Mouse (Mus musculus) leukemia stem cell, adult 10-12 weeks (primary cell): ENCODE measurements around the gene Smco3. TPM values are rescaled to one million over a fixed set of nuclear protein-coding genes. Genes with fewer than 3 reads are reported as not detected.

ENCODE experiments used
- polyA plus RNA-seq: library from polyadenylated mRNA; stranded (reverse); fragments of >175 nt; gene quantifications from 2 replicates; pipeline ENCODE4 v1.2.3, GENCODE M21; 2012; ENCODE audit warnings: low replicate concordance

Gene Smco3
- polyA plus RNA-seq, result not detected in 2 replicates

GRCm38 (mm10) chr6:136835352-136835751 lies at the start of gene Smco3:
Gene Smco3, minus strand, starts transcription at chr6:136835452.

GRCm38 (mm10) chr6:136875670-136876069 lies 40.4 kb upstream of the Smco3 start, which contains the start of gene Mgp:
Gene Mgp, minus strand, starts transcription at chr6:136875823.

GRCm38 (mm10) chr6:136857186-136857872 lies 22.1 kb upstream of the Smco3 start, which contains the start of gene Art4:
Gene Art4, minus strand, starts transcription at chr6:136857733.

GRCm38 (mm10) chr6:136827881-136828561 lies 7.2 kb downstream of the Smco3 start, which contains the start of gene Wbp11:
Gene Wbp11, minus strand, starts transcription at chr6:136828233.

GRCm38 (mm10) chr6:136827516-136827880 lies 7.8 kb downstream of the Smco3 start, which contains the start of gene BC049715:
Gene BC049715, plus strand, starts transcription at chr6:136827626.

GRCm38 (mm10) chr6:136808014-136808417 lies 27.2 kb downstream of the Smco3 start, which contains the start of gene H2afj:
Gene H2afj, plus strand, starts transcription at chr6:136808244.

GRCm38 (mm10) chr6:136803739-136804633 lies 31.3 kb downstream of the Smco3 start, which contains the start of gene Hist4h4:
Gene Hist4h4, minus strand, starts transcription at chr6:136804415.

GRCm38 (mm10) chr6:136781377-136781986 lies 53.8 kb downstream of the Smco3 start, which contains the start of gene Gucy2c:
Gene Gucy2c, minus strand, starts transcription at chr6:136781765.

Other genes with a start within 250 kb of the Smco3 start
- 12.9 and 17.2 TPM in 2 replicates for gene Plbd1, start 173.5 kb downstream of the Smco3 start, polyA plus RNA-seq
- not detected in 2 replicates for gene Gucy2c, start 53.7 kb downstream of the Smco3 start, polyA plus RNA-seq
- 18.8 and 18.9 TPM in 2 replicates for gene Hist4h4, start 31.0 kb downstream of the Smco3 start, polyA plus RNA-seq
- gene H2afj, start 27.2 kb downstream of the Smco3 start, polyA plus RNA-seq, result 194 and 567 TPM in 2 replicates
- gene BC049715, start 7.8 kb downstream of the Smco3 start, polyA plus RNA-seq, result 3.5 and 6.4 TPM in 2 replicates
- gene Wbp11, start 7.2 kb downstream of the Smco3 start, polyA plus RNA-seq, result 346 and 357 TPM in 2 replicates
- gene Art4, start 22.3 kb upstream of the Smco3 start, polyA plus RNA-seq, result 0.66 and 4.1 TPM in 2 replicates
- gene Mgp, start 40.4 kb upstream of the Smco3 start, polyA plus RNA-seq, result not detected in 2 replicates
- not detected in 2 replicates for gene Erp27, start 86.7 kb upstream of the Smco3 start, polyA plus RNA-seq
- gene Pde6h, start 88.4 kb upstream of the Smco3 start, polyA plus RNA-seq, result 0.07 TPM in 1 of 2 replicates, not detected in the other
- gene Arhgdib, start 106.4 kb upstream of the Smco3 start, polyA plus RNA-seq, result 22.6 and 23.3 TPM in 2 replicates